Mouse (Mus musculus) frontal cortex, adult (tissue): ENCODE measurements around the gene Olfr1164.

Source experiments
- ATAC-seq: cut with Nextera tagmentation; 2 replicates; pipeline ENCODE4 v1.9.2; 2017; ENCODE audit warnings: mild to moderate bottlenecking, moderate library complexity, mixed read lengths; ENCODE audit not compliant: low TSS enrichment

The Olfr1164 gene

DNA sequence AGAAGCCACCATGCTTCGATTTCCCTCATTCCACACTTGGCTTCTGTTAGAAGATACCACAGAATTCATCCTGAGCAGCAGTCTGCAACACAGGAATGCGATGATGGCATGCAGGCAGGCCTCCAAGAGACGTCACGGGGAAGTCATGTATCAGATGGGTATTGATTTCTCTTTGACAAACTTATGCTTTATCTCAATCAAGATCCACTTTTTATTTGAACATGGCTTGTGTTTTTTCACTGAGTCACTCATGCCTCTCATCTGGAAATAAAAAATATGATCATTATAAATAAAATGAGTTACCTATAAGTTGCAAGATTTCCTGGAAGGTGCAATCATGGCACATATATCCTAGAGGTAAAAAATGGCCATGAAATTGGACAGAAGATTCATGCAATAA is at the start of gene Olfr1164:
Gene Olfr1164 (minus strand): TSS at position 101 of the 400 bp plus-strand sequence.
- ATAC-seq: no peak

DNA sequence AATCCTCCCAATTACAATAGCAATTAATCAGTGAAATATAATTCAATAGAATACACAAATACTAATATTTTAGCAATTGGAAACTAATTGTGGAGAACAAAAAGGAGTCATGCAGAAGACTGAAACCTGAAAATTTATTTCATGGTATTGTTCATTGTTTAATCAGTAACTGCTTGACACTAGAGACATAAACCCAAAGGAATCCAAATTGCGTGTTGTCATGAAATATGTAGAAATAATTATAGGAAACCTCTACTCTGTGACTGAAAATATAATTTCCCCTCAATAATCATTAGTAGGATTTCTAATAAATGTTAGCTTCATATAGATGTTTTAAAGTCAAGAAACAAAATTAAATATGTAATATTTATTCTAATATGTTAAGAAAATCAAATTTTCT is 34.4 kb upstream of the Olfr1164 start, which contains the start of gene Olfr1166:
Gene Olfr1166 (minus strand): TSS at position 101 of the 400 bp plus-strand sequence.
- ATAC-seq: no peak

DNA sequence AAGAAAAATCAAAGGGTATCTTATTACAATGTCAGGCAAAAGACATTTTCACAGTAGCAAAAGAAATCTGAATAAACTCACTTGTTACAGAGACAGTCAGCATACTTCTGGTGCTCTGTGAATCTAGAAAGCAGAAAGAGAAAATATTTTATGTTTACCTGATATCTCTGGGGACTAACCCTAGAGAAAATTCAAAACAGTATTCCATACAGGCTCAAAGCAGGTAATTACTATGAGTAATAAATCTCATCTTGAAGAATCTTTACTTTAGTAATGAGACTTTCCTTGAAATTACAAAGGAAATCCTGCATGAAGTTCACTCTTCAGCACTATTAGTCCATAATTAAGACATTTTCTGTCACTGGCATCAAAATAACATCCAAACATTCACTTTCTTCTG is 22.0 kb downstream of the Olfr1164 start, which contains the start of gene Olfr1163:
Gene Olfr1163 (minus strand): TSS at position 101 of the 400 bp plus-strand sequence.
- ATAC-seq: no peak

DNA sequence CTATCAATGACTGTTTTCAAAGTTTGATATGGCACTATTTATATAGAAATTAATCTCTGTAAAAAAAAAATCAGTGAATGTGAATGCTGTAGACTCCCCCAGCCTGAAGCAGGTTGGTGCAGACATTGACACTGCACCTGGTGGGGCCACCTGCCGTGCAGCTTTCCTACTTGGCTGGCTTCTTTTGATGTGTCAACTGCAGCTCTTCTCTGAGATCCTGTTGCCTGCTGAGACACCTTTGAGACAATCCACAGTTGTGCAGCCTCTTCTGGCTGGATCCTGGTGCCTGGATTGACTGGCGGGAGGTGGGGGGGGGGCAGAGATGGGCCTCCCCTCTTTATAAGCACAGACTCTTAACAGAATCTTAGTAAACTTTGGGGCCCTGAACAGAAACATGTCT is 30.2 kb downstream of the Olfr1164 start:
- ATAC-seq: no peak

DNA sequence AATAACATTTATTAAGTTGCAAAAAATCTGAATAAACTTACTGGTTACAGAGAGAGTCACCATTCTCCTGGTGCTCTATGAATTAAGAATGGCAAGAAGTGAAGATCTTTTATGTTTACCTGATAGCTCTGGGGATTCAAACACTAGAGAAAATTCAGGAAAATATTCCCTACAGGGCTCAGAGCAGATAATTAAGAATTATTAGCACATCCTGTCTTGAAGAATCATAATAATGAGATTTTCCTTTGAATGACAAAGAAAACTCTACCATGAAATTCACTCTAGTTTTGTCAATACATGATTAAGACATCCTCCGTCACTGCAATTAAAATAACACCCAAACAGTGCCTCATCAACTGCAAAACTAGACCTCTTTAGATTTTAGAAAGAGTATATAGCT is 42.7 kb downstream of the Olfr1164 start, which contains the start of gene Olfr1162:
Gene Olfr1162 (minus strand): TSS at position 101 of the 400 bp plus-strand sequence.
- ATAC-seq: no peak
